Mouse (Mus musculus): Measurements from ENCODE around the gene P2ry6.
A peak's percentile ranks its signal among the peaks of the same experiment; 100 is the strongest.

The P2ry6 gene

DNA sequence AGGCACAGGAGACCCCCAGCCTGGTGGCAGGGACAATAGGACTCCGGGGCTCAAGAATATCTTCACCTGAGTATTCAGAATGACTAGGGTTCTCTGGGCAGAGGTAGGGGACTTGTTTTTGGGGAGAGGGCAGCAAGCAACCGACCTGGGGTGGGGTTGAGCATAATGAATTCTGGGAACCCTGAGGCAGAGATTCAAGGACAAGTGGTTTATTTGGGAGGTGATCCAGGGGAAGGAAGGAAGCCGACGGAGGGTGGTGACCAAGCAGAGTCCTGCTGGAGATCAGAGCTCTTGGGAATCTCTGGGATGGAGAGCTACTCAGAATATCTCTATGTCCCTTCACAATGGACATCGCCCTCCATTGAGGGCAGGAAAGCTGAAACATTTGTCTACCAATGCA is 3.7 kb upstream of the P2ry6 start:
- TF ChIP-seq NANOG (IDR thresholded peaks at IDR 0.05; ENCODE audit: borderline replicate concordance, low read length) (no peak), POU5F1 (IDR thresholded peaks at IDR 0.05; ENCODE audit: borderline replicate concordance, low read length) (no peak), CTCF (conservative IDR thresholded peaks at IDR 0.05; ENCODE audit: low read length) (no peak)
- Histone ChIP-seq H3K4me1 (replicated peaks; ENCODE audit: low read depth, low read length) (peaks cover 19% of the 10 kb centered on the region), H3K4me3 (replicated peaks; ENCODE audit: low read length) (no peak overlapping the region), H3K9me3 (ENCODE audit: low read length) (no peaks in the 10 kb centered on the region), H3K27me3 (ENCODE audit: insufficient read depth, low read length) (peaks cover 35% of the 10 kb centered on the region), H3K36me3 (ENCODE audit: insufficient read depth, low read length) (no peaks in the 10 kb centered on the region)

DNA sequence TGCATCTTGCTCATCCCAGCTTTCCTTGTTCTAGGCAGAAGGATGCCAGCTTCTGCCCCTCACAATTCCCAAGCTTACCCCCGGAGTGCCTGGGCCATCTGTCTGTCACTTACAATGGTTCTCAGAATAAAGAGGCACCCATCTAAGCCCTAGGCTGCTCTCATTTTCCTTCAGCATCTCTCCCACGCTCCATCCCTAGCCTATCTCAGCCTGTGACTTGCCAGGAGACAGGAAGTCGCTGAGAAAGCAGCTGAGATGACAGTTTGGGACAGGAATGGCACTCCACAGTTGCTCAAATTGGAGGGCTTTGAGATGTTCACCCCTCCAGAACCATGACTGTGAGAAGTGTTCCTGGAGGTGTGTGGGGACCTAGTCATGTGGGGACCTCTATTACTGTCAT is 1.6 kb downstream of the P2ry6 start:
- Histone ChIP-seq H3K36me3 (ENCODE audit: insufficient read depth, low read length) (no peaks in the 10 kb centered on the region), H3K4me1 (replicated peaks; ENCODE audit: low read depth, low read length) (peaks cover 28% of the 10 kb centered on the region), H3K27me3 (ENCODE audit: insufficient read depth, low read length) (peaks cover 60% of the 10 kb centered on the region), H3K9me3 (ENCODE audit: low read length) (no peaks in the 10 kb centered on the region), H3K4me3 (replicated peaks; ENCODE audit: low read length) (no peak overlapping the region)
- TF ChIP-seq NANOG (IDR thresholded peaks at IDR 0.05; ENCODE audit: borderline replicate concordance, low read length) (no peak), CTCF (conservative IDR thresholded peaks at IDR 0.05; ENCODE audit: low read length) (no peak), POU5F1 (IDR thresholded peaks at IDR 0.05; ENCODE audit: borderline replicate concordance, low read length) (no peak)

- no peaks in the 10 kb centered on the region for H3K9me3 ChIP-seq (ENCODE audit: low read length)
- H3K36me3 ChIP-seq (ENCODE audit: insufficient read depth, low read length): no peaks in the 10 kb centered on the region
- peaks cover 54% of the 10 kb centered on the region for H3K27me3 ChIP-seq (ENCODE audit: insufficient read depth, low read length)
- TF ChIP-seq POU5F1 (IDR thresholded peaks at IDR 0.05; ENCODE audit: borderline replicate concordance, low read length): no peak
- no peak for TF ChIP-seq CTCF (conservative IDR thresholded peaks at IDR 0.05; ENCODE audit: low read length)
- TF ChIP-seq NANOG (IDR thresholded peaks at IDR 0.05; ENCODE audit: borderline replicate concordance, low read length): no peak
- no peak overlapping the region for H3K4me3 ChIP-seq (replicated peaks; ENCODE audit: low read length)
- peaks cover 33% of the 10 kb centered on the region for H3K4me1 ChIP-seq (replicated peaks; ENCODE audit: low read depth, low read length)
Observed at GRCm38 (mm10) chr7:100968874-100969659, 5.4 kb downstream of the P2ry6 start.

- Histone ChIP-seq H3K4me3 (replicated peaks; ENCODE audit: low read length) (no peak overlapping the region), H3K27me3 (ENCODE audit: insufficient read depth, low read length) (peaks cover 51% of the 10 kb centered on the region), H3K4me1 (replicated peaks; ENCODE audit: low read depth, low read length) (peaks cover 32% of the 10 kb centered on the region), H3K36me3 (ENCODE audit: insufficient read depth, low read length) (no peaks in the 10 kb centered on the region), H3K9me3 (ENCODE audit: low read length) (no peaks in the 10 kb centered on the region)
- TF ChIP-seq NANOG (IDR thresholded peaks at IDR 0.05; ENCODE audit: borderline replicate concordance, low read length) (no peak), POU5F1 (IDR thresholded peaks at IDR 0.05; ENCODE audit: borderline replicate concordance, low read length) (no peak), CTCF (conservative IDR thresholded peaks at IDR 0.05; ENCODE audit: low read length) (no peak)
Observed at GRCm38 (mm10) chr7:100968376-100968775, 6.1 kb downstream of the P2ry6 start.

DNA sequence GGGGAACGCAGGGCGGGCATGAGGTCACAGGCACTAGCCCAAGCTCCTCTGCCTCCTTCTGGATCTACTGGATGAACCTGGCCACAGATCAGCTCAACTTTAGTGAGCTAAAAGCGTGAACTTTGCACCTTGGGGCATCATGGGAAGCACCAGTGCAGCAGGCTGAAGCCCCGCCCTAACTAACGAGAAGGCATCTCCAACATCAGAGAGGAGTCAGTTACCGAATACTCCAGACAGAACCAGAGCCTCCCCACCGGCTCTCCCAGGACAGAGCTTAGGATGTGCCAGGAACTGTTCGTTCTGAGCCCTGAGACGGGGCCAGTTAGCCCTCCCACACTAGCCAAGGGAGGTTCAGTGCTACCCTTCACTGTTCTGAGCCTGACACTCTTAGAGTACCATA is 6.6 kb downstream of the P2ry6 start:
- no peaks in the 10 kb centered on the region for H3K36me3 ChIP-seq (ENCODE audit: insufficient read depth, low read length)
- peaks cover 32% of the 10 kb centered on the region for H3K4me1 ChIP-seq (replicated peaks; ENCODE audit: low read depth, low read length)
- peaks cover 48% of the 10 kb centered on the region for H3K27me3 ChIP-seq (ENCODE audit: insufficient read depth, low read length)
- no peak for TF ChIP-seq POU5F1 (IDR thresholded peaks at IDR 0.05; ENCODE audit: borderline replicate concordance, low read length)
- no peak for TF ChIP-seq CTCF (conservative IDR thresholded peaks at IDR 0.05; ENCODE audit: low read length)
- TF ChIP-seq NANOG (IDR thresholded peaks at IDR 0.05; ENCODE audit: borderline replicate concordance, low read length): no peak
- peak overlapping the region; percentile 6; the same call in 1 of the 2 replicates for H3K4me3 ChIP-seq (replicated peaks; ENCODE audit: low read length)
- H3K9me3 ChIP-seq (ENCODE audit: low read length): no peaks in the 10 kb centered on the region

DNA sequence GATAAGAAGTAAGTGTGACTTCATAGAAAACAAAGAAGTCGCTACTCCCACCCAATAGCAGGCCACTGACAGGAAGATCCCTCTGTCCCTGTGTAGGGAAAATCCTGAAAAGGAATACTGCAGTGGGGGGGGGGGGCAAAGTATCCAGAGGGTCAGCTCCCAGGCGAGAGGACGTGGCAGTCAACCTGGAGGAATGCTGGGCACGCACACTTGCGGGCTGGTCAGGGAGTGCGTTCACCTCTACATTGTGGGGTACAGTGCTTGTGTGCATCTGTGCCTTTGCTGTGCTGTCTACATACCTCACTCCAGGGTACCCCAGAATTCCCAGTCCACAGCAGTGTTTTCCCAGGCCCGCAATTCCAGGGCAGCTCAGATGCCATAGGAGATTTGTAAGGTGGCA is 8.4 kb downstream of the P2ry6 start:
- Histone ChIP-seq H3K4me1 (replicated peaks; ENCODE audit: low read depth, low read length) (peaks cover 32% of the 10 kb centered on the region), H3K27me3 (ENCODE audit: insufficient read depth, low read length) (peaks cover 36% of the 10 kb centered on the region), H3K9me3 (ENCODE audit: low read length) (no peaks in the 10 kb centered on the region), H3K36me3 (ENCODE audit: insufficient read depth, low read length) (no peaks in the 10 kb centered on the region), H3K4me3 (replicated peaks; ENCODE audit: low read length) (no peak overlapping the region)
- TF ChIP-seq NANOG (IDR thresholded peaks at IDR 0.05; ENCODE audit: borderline replicate concordance, low read length) (no peak), POU5F1 (IDR thresholded peaks at IDR 0.05; ENCODE audit: borderline replicate concordance, low read length) (no peak), CTCF (conservative IDR thresholded peaks at IDR 0.05; ENCODE audit: low read length) (no peak)

DNA sequence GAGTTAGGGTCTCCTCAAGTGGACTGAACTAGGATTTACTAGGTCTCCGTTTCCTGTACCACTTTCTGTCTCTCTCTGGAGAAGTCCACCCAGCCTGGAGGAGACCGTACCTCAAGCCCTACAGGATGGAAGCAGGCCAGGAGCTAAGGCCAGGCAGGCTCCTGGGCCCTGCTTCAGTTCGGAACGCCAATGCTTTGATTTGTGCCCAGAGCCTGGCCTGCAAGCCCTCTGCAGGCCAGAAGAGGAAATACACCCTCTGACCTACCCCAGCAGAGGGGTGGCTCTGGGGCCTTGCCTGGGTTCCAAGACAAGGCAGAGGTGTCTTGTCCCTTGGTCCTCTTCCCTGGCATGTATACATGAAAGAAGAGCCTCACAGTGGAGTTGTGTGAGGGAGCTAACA is 9.4 kb downstream of the P2ry6 start:
- Histone ChIP-seq H3K27me3 (ENCODE audit: insufficient read depth, low read length) (peaks cover 30% of the 10 kb centered on the region), H3K4me3 (replicated peaks; ENCODE audit: low read length) (no peak overlapping the region), H3K9me3 (ENCODE audit: low read length) (no peaks in the 10 kb centered on the region), H3K4me1 (replicated peaks; ENCODE audit: low read depth, low read length) (peaks cover 32% of the 10 kb centered on the region), H3K36me3 (ENCODE audit: insufficient read depth, low read length) (no peaks in the 10 kb centered on the region)
- no peak for TF ChIP-seq NANOG (IDR thresholded peaks at IDR 0.05; ENCODE audit: borderline replicate concordance, low read length)
- peak; percentile 92 for TF ChIP-seq CTCF (conservative IDR thresholded peaks at IDR 0.05; ENCODE audit: low read length)

GRCm38 (mm10) chr7:100964242-100964641 is 10.2 kb downstream of the P2ry6 start:
- H3K9me3 ChIP-seq (ENCODE audit: low read length): no peaks in the 10 kb centered on the region
- H3K4me3 ChIP-seq (replicated peaks; ENCODE audit: low read length): no peak overlapping the region
- TF ChIP-seq POU5F1 (IDR thresholded peaks at IDR 0.05; ENCODE audit: borderline replicate concordance, low read length) (no peak), NANOG (IDR thresholded peaks at IDR 0.05; ENCODE audit: borderline replicate concordance, low read length) (no peak)
- peaks cover 32% of the 10 kb centered on the region for H3K4me1 ChIP-seq (replicated peaks; ENCODE audit: low read depth, low read length)
- H3K36me3 ChIP-seq (ENCODE audit: insufficient read depth, low read length): no peaks in the 10 kb centered on the region
- H3K27me3 ChIP-seq (ENCODE audit: insufficient read depth, low read length): peaks cover 29% of the 10 kb centered on the region

- no peaks in the 10 kb centered on the region for H3K9me3 ChIP-seq (ENCODE audit: low read length)
- peaks cover 24% of the 10 kb centered on the region for H3K27me3 ChIP-seq (ENCODE audit: insufficient read depth, low read length)
- peaks cover 29% of the 10 kb centered on the region for H3K4me1 ChIP-seq (replicated peaks; ENCODE audit: low read depth, low read length)
- H3K4me3 ChIP-seq (replicated peaks; ENCODE audit: low read length): no peak overlapping the region
- no peak for TF ChIP-seq POU5F1 (IDR thresholded peaks at IDR 0.05; ENCODE audit: borderline replicate concordance, low read length)
- TF ChIP-seq NANOG (IDR thresholded peaks at IDR 0.05; ENCODE audit: borderline replicate concordance, low read length): no peak
- no peak for TF ChIP-seq CTCF (conservative IDR thresholded peaks at IDR 0.05; ENCODE audit: low read length)
- no peaks in the 10 kb centered on the region for H3K36me3 ChIP-seq (ENCODE audit: insufficient read depth, low read length)
Observed at GRCm38 (mm10) chr7:100963381-100963780, 11.1 kb downstream of the P2ry6 start.

All from E14TG2a.4 (cell line).